16 mouse cellular contexts compared by ENCODE assay signal in the genomic region with DNA sequence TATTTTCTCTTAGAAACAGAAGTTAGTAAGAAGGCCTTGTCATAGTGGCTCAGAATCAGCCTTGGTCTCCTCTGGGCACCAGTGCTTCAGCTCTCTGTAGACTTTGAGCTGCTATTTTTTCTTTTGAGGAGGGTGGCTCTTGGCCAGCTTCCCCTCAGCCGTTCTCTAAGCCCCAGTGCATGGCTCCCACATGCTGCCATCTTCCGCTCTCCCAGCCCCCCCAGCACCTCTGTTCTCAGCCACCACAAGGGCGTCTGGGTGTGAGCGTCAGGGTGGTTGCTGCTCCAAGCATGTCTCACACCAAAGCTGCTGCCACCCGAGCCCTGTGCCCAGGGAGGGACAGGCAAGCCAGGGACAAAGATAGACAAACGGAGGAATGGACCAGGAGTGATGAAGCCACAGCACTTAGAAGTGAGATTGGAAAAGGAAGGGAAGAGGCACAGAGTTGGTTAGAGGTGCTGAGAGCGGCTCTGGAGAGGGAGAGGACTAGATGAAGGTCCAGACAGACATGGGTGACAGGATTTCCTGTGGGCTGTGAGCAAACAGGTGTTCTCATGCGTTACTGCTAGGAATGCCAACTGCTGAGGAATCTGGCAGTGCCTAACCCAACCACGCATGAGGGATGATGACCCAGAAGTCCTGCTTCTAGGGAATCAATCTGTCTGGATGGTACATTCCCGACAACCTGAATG. TPM values are rescaled to one million over a fixed set of nuclear protein-coding genes. Genes with fewer than 3 reads are reported as not detected.
A peak's percentile ranks its signal among the peaks of the same experiment; 100 is the strongest.
DNase-seq lines count a peak whose midpoint lies in the region; ATAC-seq lines count a peak whose summit lies in the region.
"Had no signal": no experiment of that assay in that cellular context is flagged by ENCODE, and none has a peak within 500 bp of the region (broad histone marks: within the 10 kb centered on the region; RNA-seq: fewer than 3 reads in every experiment).

No protein-coding gene starts in this region.

- no peak overlapping the region for H3K4me3 ChIP-seq in forebrain, embryonic 16.5 days (replicated peaks; ENCODE audit: low read length)
- no peak overlapping the region for H3K4me3 ChIP-seq in forebrain, embryonic 10.5 days
- no peak overlapping the region for H3K4me3 ChIP-seq in kidney, embryonic 15.5 days (replicated peaks)
- H3K4me3 ChIP-seq in kidney, embryonic 14.5 days (ENCODE audit: low read length), result no peak overlapping the region
- H3K4me3 ChIP-seq: limb, embryonic 13.5 days; lung, embryonic 15.5 days; midbrain, embryonic 12.5 days had no signal

- H3K27ac ChIP-seq in forebrain, embryonic 16.5 days (ENCODE audit: low read length), result peak overlapping the region; percentile 42
- no peak overlapping the region for H3K27ac ChIP-seq in forebrain, embryonic 10.5 days
- H3K27ac ChIP-seq in kidney, embryonic 15.5 days, result 0 out of 2 replicates have a peak overlapping the region, but pooled peaks have one; percentile 32
- H3K27ac ChIP-seq in kidney, embryonic 14.5 days (ENCODE audit: low read depth, low read length), result no peak overlapping the region
- H3K27ac ChIP-seq: limb, embryonic 13.5 days; lung, embryonic 15.5 days; midbrain, embryonic 12.5 days; stomach, postnatal 0 days had no signal

- WGBS in forebrain, embryonic 16.5 days, result 64% methylated on average over 10 of the region's 10 CpGs
- WGBS in forebrain, embryonic 10.5 days, result 90% methylated on average over 10 of the region's 10 CpGs
- 75% methylated on average over 10 of the region's 10 CpGs for WGBS in kidney, embryonic 15.5 days
- 80% methylated on average over 10 of the region's 10 CpGs for WGBS in kidney, embryonic 14.5 days

- no peak overlapping the region for H3K4me2 ChIP-seq in forebrain, embryonic 16.5 days (ENCODE audit: low read length)
- H3K4me2 ChIP-seq in kidney, embryonic 15.5 days, result no peak overlapping the region
- no peak overlapping the region for H3K4me2 ChIP-seq in kidney, embryonic 14.5 days (replicated peaks; ENCODE audit: low read depth, low read length)
- H3K4me2 ChIP-seq: limb, embryonic 13.5 days; lung, embryonic 15.5 days; midbrain, embryonic 12.5 days had no signal

- no peak for DNase-seq in forebrain, embryonic 10.5 days (ENCODE audit: extremely low spot score, low spot score)
- DNase-seq in thymus, postnatal 0 days (ENCODE audit: low spot score), result peak; percentile 66
- no peak for DNase-seq in ovary, postnatal 14 days (ENCODE audit: low spot score)
- no peak for DNase-seq in spleen, postnatal 4 days (ENCODE audit: low spot score in 2 of 2)
- DNase-seq: cerebellum, adult 18-20 months; kidney, postnatal 4 days had no signal

- ATAC-seq in forebrain, embryonic 16.5 days, result no peak
- no peak for ATAC-seq in kidney, embryonic 15.5 days (replicated peaks; ENCODE audit: low FRiP score)
- no peak for ATAC-seq in kidney, embryonic 14.5 days (ENCODE audit: low FRiP score, low TSS enrichment)
- ATAC-seq in hematopoietic stem cell, adult 5-6 weeks (replicated peaks in 1 of 2; ENCODE audit: insufficient read depth in 1 of 2, low FRiP score in 2 of 2, low TSS enrichment in 1 of 2, low read depth in 1 of 2, poor library complexity in 2 of 2, severe bottlenecking in 2 of 2), result peak; percentile 56 to 59; a peak in 3 of 4 replicates
- ATAC-seq: intestine, postnatal 0 days had no signal

- H3K4me1 ChIP-seq in forebrain, embryonic 16.5 days (replicated peaks; ENCODE audit: control insufficient read depth, insufficient read depth, low read length), result peaks cover 29% of the 10 kb centered on the region
- peaks cover 32% of the 10 kb centered on the region for H3K4me1 ChIP-seq in forebrain, embryonic 10.5 days
- H3K4me1 ChIP-seq in kidney, embryonic 15.5 days, result peaks cover 17% of the 10 kb centered on the region
- H3K4me1 ChIP-seq in kidney, embryonic 14.5 days (ENCODE audit: control insufficient read depth, insufficient read depth, low read length), result peaks cover 7% of the 10 kb centered on the region; the same call in 1 of the 2 replicates
- H3K4me1 ChIP-seq: limb, embryonic 13.5 days had no signal

- no peaks in the 10 kb centered on the region for H3K27me3 ChIP-seq in forebrain, embryonic 16.5 days (replicated peaks; ENCODE audit: control insufficient read depth, insufficient read depth, low read length)
- H3K27me3 ChIP-seq in forebrain, embryonic 10.5 days (ENCODE audit: poor library complexity, severe bottlenecking), result no peaks in the 10 kb centered on the region
- no peaks in the 10 kb centered on the region for H3K27me3 ChIP-seq in kidney, embryonic 15.5 days
- H3K27me3 ChIP-seq in kidney, embryonic 14.5 days (ENCODE audit: control insufficient read depth, insufficient read depth, low read length), result no peaks in the 10 kb centered on the region
- H3K27me3 ChIP-seq: limb, embryonic 13.5 days; lung, embryonic 15.5 days; midbrain, embryonic 12.5 days had no signal

- H3K9me3 ChIP-seq in forebrain, embryonic 16.5 days (ENCODE audit: control insufficient read depth, low read length), result no peaks in the 10 kb centered on the region
- no peaks in the 10 kb centered on the region for H3K9me3 ChIP-seq in forebrain, embryonic 10.5 days
- no peaks in the 10 kb centered on the region for H3K9me3 ChIP-seq in kidney, embryonic 15.5 days (replicated peaks)
- H3K9me3 ChIP-seq in kidney, embryonic 14.5 days (ENCODE audit: control insufficient read depth, low read length), result no peaks in the 10 kb centered on the region
- H3K9me3 ChIP-seq: limb, embryonic 13.5 days; lung, embryonic 15.5 days; midbrain, embryonic 12.5 days had no signal

- H3K36me3 ChIP-seq in forebrain, embryonic 16.5 days (ENCODE audit: control insufficient read depth, insufficient read depth), result no peaks in the 10 kb centered on the region
- no peaks in the 10 kb centered on the region; the same call in 1 of the 2 replicates for H3K36me3 ChIP-seq in forebrain, embryonic 10.5 days (replicated peaks)
- no peaks in the 10 kb centered on the region for H3K36me3 ChIP-seq in kidney, embryonic 15.5 days
- peaks cover 4% of the 10 kb centered on the region; the same call in 1 of the 2 replicates for H3K36me3 ChIP-seq in kidney, embryonic 14.5 days (ENCODE audit: control insufficient read depth, insufficient read depth, low read length)
- H3K36me3 ChIP-seq: lung, embryonic 15.5 days; midbrain, embryonic 12.5 days had no signal

- no peak overlapping the region; the same call in 1 of the 2 replicates for H3K9ac ChIP-seq in forebrain, embryonic 16.5 days (replicated peaks; ENCODE audit: low read depth, low read length)
- H3K9ac ChIP-seq in kidney, embryonic 15.5 days, result no peak overlapping the region
- H3K9ac ChIP-seq in kidney, embryonic 14.5 days (ENCODE audit: low read depth, low read length), result no peak overlapping the region
- H3K9ac ChIP-seq: limb, embryonic 13.5 days; lung, embryonic 15.5 days; midbrain, embryonic 12.5 days had no signal

RNA-seq across cellular contexts. Expression of a gene that starts 9.1 kb away (rescaled TPM):
- polyA plus RNA-seq in forebrain, embryonic 16.5 days (2015; fragmentation: Nextera tagmentation; extraction: Ambion mirVana), result 52.8 and 56.3 TPM in 2 replicates
- 39.8 and 41.0 TPM in 2 replicates for polyA plus RNA-seq in forebrain, embryonic 10.5 days (2016; fragmentation: Nextera tagmentation; extraction: Ambion mirVana)
- polyA plus RNA-seq in kidney, embryonic 15.5 days (2015; fragmentation: Nextera tagmentation; extraction: Ambion mirVana), result 46.4 and 53.1 TPM in 2 replicates
- 34.9 and 42.0 TPM in 2 replicates for polyA plus RNA-seq in kidney, embryonic 14.5 days (2014; fragmentation: Nextera tagmentation; extraction: Ambion mirVana)
- 16.5 and 24.5 TPM in 2 replicates for total RNA-seq in hematopoietic stem cell, adult 5-6 weeks (2017)
- 49.5 and 51.8 TPM in 2 replicates for polyA plus RNA-seq in thymus, postnatal 0 days (2015; fragmentation: Nextera tagmentation; extraction: Ambion mirVana)

RNA-seq across cellular contexts. Expression of a gene that starts 16.3 kb away (rescaled TPM):
- 0.23 and 0.26 TPM in 2 replicates for polyA plus RNA-seq in forebrain, embryonic 16.5 days (2015; fragmentation: Nextera tagmentation; extraction: Ambion mirVana)
- polyA plus RNA-seq in forebrain, embryonic 10.5 days (2016; fragmentation: Nextera tagmentation; extraction: Ambion mirVana), result 0.15 TPM in 1 of 2 replicates, not detected in the other
- 2.5 and 3.5 TPM in 2 replicates for polyA plus RNA-seq in kidney, embryonic 15.5 days (2015; fragmentation: Nextera tagmentation; extraction: Ambion mirVana)
- 1.3 and 2.3 TPM in 2 replicates for polyA plus RNA-seq in kidney, embryonic 14.5 days (2014; fragmentation: Nextera tagmentation; extraction: Ambion mirVana)
- 0.56 TPM in 1 of 2 replicates, not detected in the other for total RNA-seq in hematopoietic stem cell, adult 5-6 weeks (2017)
- 0.22 TPM in 1 of 2 replicates, not detected in the other for polyA plus RNA-seq in thymus, postnatal 0 days (2015; fragmentation: Nextera tagmentation; extraction: Ambion mirVana)
- total RNA-seq: granulocyte monocyte progenitor cell, adult 5-6 weeks had no signal

RNA-seq across cellular contexts. Expression of a gene that starts 18.9 kb away (rescaled TPM):
- polyA plus RNA-seq in forebrain, embryonic 16.5 days (2015; fragmentation: Nextera tagmentation; extraction: Ambion mirVana), result 0.21 and 0.86 TPM in 2 replicates
- polyA plus RNA-seq in forebrain, embryonic 10.5 days (2016; fragmentation: Nextera tagmentation; extraction: Ambion mirVana), result not detected in 2 replicates
- polyA plus RNA-seq in kidney, embryonic 15.5 days (2015; fragmentation: Nextera tagmentation; extraction: Ambion mirVana), result 2.7 and 3.8 TPM in 2 replicates
- polyA plus RNA-seq in kidney, embryonic 14.5 days (2014; fragmentation: Nextera tagmentation; extraction: Ambion mirVana), result 0.84 and 2.2 TPM in 2 replicates
- not detected in 2 replicates for total RNA-seq in hematopoietic stem cell, adult 5-6 weeks (2017)
- polyA plus RNA-seq in thymus, postnatal 0 days (2015; fragmentation: Nextera tagmentation; extraction: Ambion mirVana), result 0.94 and 1.0 TPM in 2 replicates
- total RNA-seq: granulocyte monocyte progenitor cell, adult 5-6 weeks had no signal
- polyA plus RNA-seq: intestine, postnatal 0 days; stomach, postnatal 0 days had no signal

RNA-seq across cellular contexts. Expression of a gene that starts 19.1 kb away (rescaled TPM):
- polyA plus RNA-seq in forebrain, embryonic 16.5 days (2015; fragmentation: Nextera tagmentation; extraction: Ambion mirVana), result 69.7 and 72.4 TPM in 2 replicates
- polyA plus RNA-seq in forebrain, embryonic 10.5 days (2016; fragmentation: Nextera tagmentation; extraction: Ambion mirVana), result 0.23 and 0.41 TPM in 2 replicates
- 2.8 and 6.8 TPM in 2 replicates for polyA plus RNA-seq in kidney, embryonic 15.5 days (2015; fragmentation: Nextera tagmentation; extraction: Ambion mirVana)
- polyA plus RNA-seq in kidney, embryonic 14.5 days (2014; fragmentation: Nextera tagmentation; extraction: Ambion mirVana), result 0.87 and 1.7 TPM in 2 replicates
- 0.30 TPM in 1 of 2 replicates, not detected in the other for total RNA-seq in hematopoietic stem cell, adult 5-6 weeks (2017)
- 2.7 and 3.1 TPM in 2 replicates for polyA plus RNA-seq in thymus, postnatal 0 days (2015; fragmentation: Nextera tagmentation; extraction: Ambion mirVana)
- total RNA-seq: granulocyte monocyte progenitor cell, adult 5-6 weeks had no signal

RNA-seq across cellular contexts. Expression of a gene that starts 33.0 kb away (rescaled TPM):
- 7.4 and 9.4 TPM in 2 replicates for polyA plus RNA-seq in forebrain, embryonic 16.5 days (2015; fragmentation: Nextera tagmentation; extraction: Ambion mirVana)
- 10.0 and 10.1 TPM in 2 replicates for polyA plus RNA-seq in forebrain, embryonic 10.5 days (2016; fragmentation: Nextera tagmentation; extraction: Ambion mirVana)
- 16.9 and 17.5 TPM in 2 replicates for polyA plus RNA-seq in kidney, embryonic 15.5 days (2015; fragmentation: Nextera tagmentation; extraction: Ambion mirVana)
- polyA plus RNA-seq in kidney, embryonic 14.5 days (2014; fragmentation: Nextera tagmentation; extraction: Ambion mirVana), result 10.7 and 14.8 TPM in 2 replicates
- total RNA-seq in hematopoietic stem cell, adult 5-6 weeks (2017), result 5.6 and 7.4 TPM in 2 replicates
- polyA plus RNA-seq in thymus, postnatal 0 days (2015; fragmentation: Nextera tagmentation; extraction: Ambion mirVana), result 12.1 and 12.7 TPM in 2 replicates

Comparison
In these comparisons a context has a peak if more than half of its experiments do, and no peak if none do; other contexts are left out.
1. H3K27ac ChIP-seq: peak in forebrain, embryonic 16.5 days (single experiment) and kidney, embryonic 15.5 days (single experiment); none in forebrain, embryonic 10.5 days (single experiment) and kidney, embryonic 14.5 days (single experiment).
2. ATAC-seq: peak in hematopoietic stem cell, adult 5-6 weeks (2 of 2); none in forebrain, embryonic 16.5 days (single experiment), kidney, embryonic 15.5 days (single experiment) and kidney, embryonic 14.5 days (single experiment).